Mouse (Mus musculus) kidney, embryonic 14.5 days (tissue): ENCODE measurements around the gene 7530416G11Rik. TPM values are rescaled to one million over a fixed set of nuclear protein-coding genes. Genes with fewer than 3 reads are reported as not detected.

Experiments used
- ATAC-seq: fragments of 200-750 bp; cut with Nextera tagmentation; 2 replicates; pipeline ENCODE4 v1.8.0; 2017; ENCODE audit warnings: moderate number of reproducible peaks, mild to moderate bottlenecking, moderate TSS enrichment, moderate library complexity; ENCODE audit not compliant: low FRiP score, low TSS enrichment
- H3K27ac ChIP-seq: fragments of 300-500 bp; sonication (generic); 2 replicates; pipeline ENCODE4 v1.5.1; 2014; ENCODE audit warnings: low read depth, mild to moderate bottlenecking, low read length, moderate library complexity, mixed read lengths
- H3K27me3 ChIP-seq: fragments of 300-500 bp; sonication (generic); 2 replicates; pipeline ENCODE4 v1.6.1; 2014; ENCODE audit warnings: mild to moderate bottlenecking, low read length; ENCODE audit not compliant: control insufficient read depth, insufficient read depth
- H3K36me3 ChIP-seq: fragments of 300-500 bp; sonication (generic); 2 replicates; pipeline ENCODE4 v1.6.1; 2014; ENCODE audit warnings: low read length, mixed read lengths; ENCODE audit not compliant: control insufficient read depth, insufficient read depth
- H3K4me1 ChIP-seq: fragments of 300-500 bp; sonication (generic); 2 replicates; pipeline ENCODE4 v1.6.1; 2014; ENCODE audit warnings: low read length, mixed read lengths; ENCODE audit not compliant: control insufficient read depth, insufficient read depth
- H3K4me2 ChIP-seq: fragments of 300-500 bp; sonication (generic); replicated peaks from 2 replicates; pipeline ENCODE4 v1.6.1; 2014; ENCODE audit warnings: low read depth, mild to moderate bottlenecking, low read length
- H3K4me3 ChIP-seq: fragments of 300-500 bp; sonication (generic); 2 replicates; pipeline ENCODE4 v1.5.1; 2014; ENCODE audit warnings: mild to moderate bottlenecking, low read length
- H3K9ac ChIP-seq: fragments of 300-500 bp; sonication (generic); 2 replicates; pipeline ENCODE4 v1.6.1; 2014; ENCODE audit warnings: low read depth, mild to moderate bottlenecking, low read length, moderate library complexity
- H3K9me3 ChIP-seq: fragments of 300-500 bp; sonication (generic); 2 replicates; pipeline ENCODE4 v1.6.1; 2016; ENCODE audit warnings: low read length; ENCODE audit not compliant: control insufficient read depth
- WGBS: fragments of 180-500 bp; shearing (Covaris S2); extraction: QIAGEN DNeasy Blood & Tissue Kit; methylation state at CpG from one replicate; pipeline ENCODE4 v1.1.7; 2014; 5-methylcytosine and 5-hydroxymethylcytosine counted together
- polyA plus RNA-seq: library from polyadenylated mRNA; unstranded; fragments of >200 nt; fragmentation: Nextera tagmentation; extraction: Ambion mirVana; gene quantifications from 2 replicates; pipeline ENCODE4 v1.2.1, GENCODE M21; 2014

The 7530416G11Rik gene
- polyA plus RNA-seq, 1 experiment from 2014 or later, result not detected

DNA sequence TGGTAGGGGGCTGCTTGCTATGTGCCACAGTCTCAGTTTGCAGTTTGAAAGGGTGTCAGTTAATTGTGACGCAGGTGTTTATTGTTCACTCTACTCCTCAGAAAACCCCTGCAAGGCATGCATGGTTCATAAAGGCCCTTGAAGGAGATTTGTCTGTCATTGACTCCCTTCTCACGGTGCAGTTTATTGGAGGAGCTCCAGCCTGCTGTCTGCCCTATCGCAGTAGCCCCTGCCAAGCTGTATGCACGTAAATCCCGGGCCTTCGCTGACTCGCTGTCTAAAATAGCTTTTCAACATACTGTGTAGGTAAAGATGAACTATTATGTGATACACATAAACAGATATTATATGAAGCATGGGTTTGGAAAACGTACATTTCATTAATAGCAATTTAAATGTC lies 45.2 kb downstream of the 7530416G11Rik start:
- no peak for ATAC-seq
- Histone ChIP-seq H3K36me3 (peaks cover 38% of the 10 kb centered on the region), H3K4me3 (no peak overlapping the region), H3K4me2 (no peak overlapping the region), H3K27ac (no peak overlapping the region), H3K4me1 (no peaks in the 10 kb centered on the region), H3K9ac (no peak overlapping the region), H3K27me3 (no peaks in the 10 kb centered on the region), H3K9me3 (no peaks in the 10 kb centered on the region)
- WGBS, result 75% methylated on average over 8 of the region's 8 CpGs

DNA sequence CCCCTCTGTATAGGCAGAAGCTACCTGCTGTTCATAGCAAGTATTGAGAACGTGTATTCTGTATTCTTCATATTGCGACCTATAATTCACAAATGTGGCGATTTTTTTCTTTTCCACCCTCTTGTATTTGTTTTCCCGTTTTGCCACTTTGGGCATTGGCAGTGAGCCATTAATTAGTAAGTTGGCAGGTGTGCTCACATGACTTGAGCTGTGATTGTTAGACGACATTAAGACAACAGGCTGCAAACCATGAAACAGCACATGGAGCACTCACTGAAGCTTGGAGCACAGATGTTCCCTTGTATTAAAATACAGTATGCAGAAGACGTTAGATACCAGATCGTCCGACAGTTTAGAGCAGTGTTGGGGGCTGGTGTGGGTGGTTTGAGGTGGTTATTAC lies 46.1 kb downstream of the 7530416G11Rik start:
- Histone ChIP-seq H3K36me3 (peaks cover 31% of the 10 kb centered on the region), H3K4me2 (no peak overlapping the region), H3K4me3 (no peak overlapping the region), H3K9ac (no peak overlapping the region), H3K9me3 (no peaks in the 10 kb centered on the region), H3K27me3 (no peaks in the 10 kb centered on the region), H3K4me1 (no peaks in the 10 kb centered on the region), H3K27ac (no peak overlapping the region)
- 85% methylated on average over 8 of the region's 8 CpGs for WGBS
- no peak for ATAC-seq

DNA sequence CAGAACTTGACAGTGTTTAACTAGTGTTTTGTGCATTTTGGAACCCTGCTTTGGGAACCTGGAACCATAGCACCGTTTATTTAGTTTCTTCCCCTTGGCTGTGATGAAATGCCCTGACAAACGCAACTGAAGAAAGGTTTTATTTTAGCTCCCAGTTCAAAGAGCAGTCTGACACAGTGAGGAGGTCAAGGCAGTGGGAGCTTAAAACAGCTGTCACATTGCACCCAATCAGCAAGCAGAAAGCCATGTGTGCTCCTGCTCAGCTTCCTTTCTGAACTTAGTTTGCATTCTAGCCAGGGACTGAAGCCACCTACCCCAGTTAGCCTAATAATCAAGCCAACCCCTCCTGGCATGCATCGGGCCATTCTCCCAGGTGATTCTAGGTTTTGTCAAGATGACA lies 56.4 kb downstream of the 7530416G11Rik start:
- H3K4me1 ChIP-seq, result no peaks in the 10 kb centered on the region
- H3K9ac ChIP-seq, result no peak overlapping the region
- H3K4me3 ChIP-seq, result no peak overlapping the region
- ATAC-seq, result no peak
- H3K27me3 ChIP-seq, result no peaks in the 10 kb centered on the region
- no peak overlapping the region for H3K27ac ChIP-seq
- 71% methylated on average over 3 of the region's 3 CpGs for WGBS
- H3K4me2 ChIP-seq, result no peak overlapping the region
- H3K36me3 ChIP-seq, result 0 out of 2 replicates have a peak, but pooled peaks cover 2% of the 10 kb centered on the region
- no peaks in the 10 kb centered on the region for H3K9me3 ChIP-seq

Other genes with a start within 250 kb of the 7530416G11Rik start
- 249 and 297 TPM in 2 replicates for gene Atxn10, start 167.0 kb downstream of the 7530416G11Rik start, polyA plus RNA-seq
- gene Wnt7b, start 79.2 kb upstream of the 7530416G11Rik start, polyA plus RNA-seq, result 10.8 and 15.1 TPM in 2 replicates
- 1.7 and 2.3 TPM in 2 replicates for gene Ppara, start 231.8 kb upstream of the 7530416G11Rik start, polyA plus RNA-seq